Mouse (Mus musculus) neural tube, embryonic 11.5 days (tissue): ENCODE data around the gene Tbx15. TPM values are rescaled to one million over a fixed set of nuclear protein-coding genes. Genes with fewer than 3 reads are reported as not detected.

Source experiments
- ATAC-seq: fragments of 200-750 bp; cut with Nextera tagmentation; 2 replicates; pipeline ENCODE4 v1.8.0; 2017; ENCODE audit warnings: moderate number of reproducible peaks, mild to moderate bottlenecking, moderate TSS enrichment, moderate library complexity; ENCODE audit not compliant: insufficient read depth, low FRiP score, low TSS enrichment
- DNase-seq: peaks from one replicate; pipeline ENCODE4 v3.0.0-alpha.2; 2015; ENCODE audit warnings: low spot score
- H3K27ac ChIP-seq: fragments of 300-500 bp; sonication (generic); 2 replicates; pipeline ENCODE4 v1.5.1; 2014; ENCODE audit warnings: low read depth, mild to moderate bottlenecking, low read length
- H3K27me3 ChIP-seq: fragments of 300-500 bp; sonication (generic); 2 replicates; pipeline ENCODE4 v1.6.1; 2014; ENCODE audit warnings: mild to moderate bottlenecking, low read length, mixed read lengths; ENCODE audit not compliant: control insufficient read depth, insufficient read depth
- H3K36me3 ChIP-seq: fragments of 300-500 bp; sonication (generic); 2 replicates; pipeline ENCODE4 v1.6.1; 2014; ENCODE audit warnings: mild to moderate bottlenecking, low read length, moderate library complexity, mixed read lengths; ENCODE audit not compliant: control insufficient read depth, insufficient read depth
- H3K4me1 ChIP-seq: fragments of 300-500 bp; sonication (generic); 2 replicates; pipeline ENCODE4 v1.6.1; 2014; ENCODE audit warnings: low read length, mixed read lengths; ENCODE audit not compliant: control insufficient read depth, insufficient read depth
- H3K4me2 ChIP-seq: fragments of 300-500 bp; sonication (generic); 2 replicates; pipeline ENCODE4 v1.6.1; 2014; ENCODE audit warnings: low read depth, mild to moderate bottlenecking, moderate library complexity
- H3K4me3 ChIP-seq: fragments of 300-500 bp; sonication (generic); 2 replicates; pipeline ENCODE4 v1.5.1; 2014; ENCODE audit warnings: low read depth, low read length
- H3K9ac ChIP-seq: fragments of 300-500 bp; sonication (generic); 2 replicates; pipeline ENCODE4 v1.6.1; 2014; ENCODE audit warnings: mild to moderate bottlenecking, low read length
- H3K9me3 ChIP-seq: fragments of 300-500 bp; sonication (generic); 2 replicates; pipeline ENCODE4 v1.6.1; 2016; ENCODE audit warnings: low read length; ENCODE audit not compliant: control insufficient read depth
- WGBS: fragments of 180-500 bp; shearing (Covaris S2); extraction: QIAGEN DNeasy Blood & Tissue Kit; methylation state at CpG from one replicate; pipeline ENCODE4 v1.1.7; 2014; 5-methylcytosine and 5-hydroxymethylcytosine counted together
- polyA plus RNA-seq: library from polyadenylated mRNA; unstranded; fragments of >200 nt; fragmentation: Nextera tagmentation; extraction: Ambion mirVana; gene quantifications from 2 replicates; pipeline ENCODE4 v1.2.1, GENCODE M21; 2014

Tbx15 gene
- 2.1 and 2.6 TPM in 2 replicates for polyA plus RNA-seq

DNA sequence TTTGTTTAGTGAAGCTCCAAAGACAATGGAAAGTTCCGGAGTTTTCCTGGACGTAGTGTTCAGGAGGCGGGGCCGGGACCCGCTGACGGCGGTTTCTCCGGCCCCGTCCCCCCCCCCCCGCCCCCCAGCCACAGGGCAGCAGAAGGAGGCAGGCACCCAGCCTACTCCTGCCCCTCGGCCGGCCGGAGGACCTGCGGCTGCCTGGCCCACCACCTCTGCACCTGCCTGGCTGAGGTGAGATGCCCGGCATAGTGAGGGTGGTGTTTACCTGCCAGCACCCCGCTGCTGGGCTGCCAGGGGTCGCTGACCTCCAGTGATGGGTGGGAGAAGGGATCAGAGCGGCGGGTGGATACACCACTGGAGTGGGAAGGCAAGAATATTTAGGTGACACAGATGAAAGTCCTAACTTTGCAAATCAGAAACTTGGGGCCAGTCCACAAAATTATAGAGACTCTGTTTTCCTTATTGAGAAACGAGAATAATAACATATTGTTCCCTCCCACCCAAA, at the start of gene Tbx15:
Gene Tbx15 (plus strand): TSS at position 169 of the 508 bp plus-strand sequence.
- Histone ChIP-seq H3K27me3 (peaks cover 100% of the 10 kb centered on the region), H3K27ac (no peak within 1 kb of the TSS), H3K4me1 (no peaks in the 10 kb centered on the region), H3K9ac (no peak within 1 kb of the TSS), H3K36me3 (no peaks in the 10 kb centered on the region), H3K9me3 (no peaks in the 10 kb centered on the region), H3K4me3 (no peak within 1 kb of the TSS), H3K4me2 (peak within 1 kb of the TSS; percentile 27; the same call in 1 of the 2 replicates)
- DNase-seq = no peak
- ATAC-seq = peak; percentile 29; the same call in 1 of the 2 replicates
- WGBS = 0% methylated on average over 20 of the region's 20 CpGs

DNA sequence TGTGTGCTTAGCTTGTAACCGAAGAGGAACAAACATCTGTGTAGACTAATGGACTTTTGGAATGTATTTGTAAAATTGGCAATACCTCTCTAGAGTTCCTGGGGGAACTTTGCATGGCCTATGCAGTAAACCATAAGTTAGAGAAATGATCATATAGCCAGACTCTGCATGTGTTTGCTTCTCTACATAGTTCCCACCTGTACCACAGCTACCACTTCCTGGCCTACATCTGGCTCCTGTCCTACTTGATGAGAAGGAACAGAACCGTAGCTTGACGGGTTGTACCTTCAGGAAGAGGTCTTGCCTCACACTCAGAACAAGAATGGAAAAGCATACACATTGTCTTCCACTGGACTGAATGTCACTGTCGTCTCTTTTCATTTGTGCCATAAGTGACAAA, 46.6 kb upstream of the Tbx15 start:
- DNase-seq (no peak), ATAC-seq (no peak)
- Histone ChIP-seq H3K4me2 (no peak overlapping the region), H3K9me3 (no peaks in the 10 kb centered on the region), H3K36me3 (no peaks in the 10 kb centered on the region), H3K9ac (no peak overlapping the region), H3K27me3 (no peaks in the 10 kb centered on the region), H3K4me3 (no peak overlapping the region), H3K4me1 (no peaks in the 10 kb centered on the region), H3K27ac (no peak overlapping the region)
- WGBS = 90% methylated on average over 4 of the region's 4 CpGs

DNA sequence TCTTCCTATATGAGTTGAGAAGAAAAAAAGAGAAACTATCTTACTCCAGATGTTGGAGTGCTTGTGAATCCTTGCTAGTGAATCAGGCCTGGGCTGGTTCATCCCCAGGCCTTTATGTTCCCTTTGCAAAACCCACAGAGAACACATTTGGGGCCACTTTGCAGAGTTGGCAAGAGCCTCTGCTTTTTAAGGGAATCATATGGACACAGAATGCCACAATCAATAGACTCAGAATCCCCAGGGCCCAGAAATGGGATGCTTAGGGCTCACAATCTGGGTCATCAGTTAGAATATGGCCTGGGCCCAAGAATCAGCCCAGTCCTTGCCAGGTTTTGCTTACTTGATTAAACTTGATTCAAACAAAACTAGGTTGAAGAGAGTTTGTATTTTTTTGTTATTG, 36.9 kb upstream of the Tbx15 start:
- Histone ChIP-seq H3K27ac (no peak overlapping the region), H3K36me3 (no peaks in the 10 kb centered on the region), H3K9ac (no peak overlapping the region), H3K4me2 (no peak overlapping the region), H3K27me3 (no peaks in the 10 kb centered on the region), H3K9me3 (no peaks in the 10 kb centered on the region), H3K4me3 (no peak overlapping the region), H3K4me1 (no peaks in the 10 kb centered on the region)
- no peak for ATAC-seq
- no peak for DNase-seq

DNA sequence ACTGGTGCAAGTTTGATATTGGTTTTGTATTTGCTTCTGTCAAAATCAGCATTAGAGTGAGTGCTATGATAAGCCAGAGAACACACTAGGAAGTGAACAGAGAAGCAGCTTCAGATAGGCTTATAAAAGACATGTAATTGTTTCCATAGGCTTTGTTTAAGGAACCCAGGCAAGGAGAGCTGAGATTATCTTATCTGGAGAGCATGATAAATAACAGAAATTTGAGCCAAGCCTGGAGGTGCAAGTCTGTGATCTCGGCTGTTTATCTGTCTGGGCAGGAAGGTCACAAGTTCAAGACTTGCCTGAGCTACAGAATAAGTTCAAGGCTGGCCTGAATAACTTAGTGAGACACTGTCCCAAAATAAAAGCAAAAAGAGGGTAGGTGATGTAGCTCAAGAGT, 31.8 kb upstream of the Tbx15 start:
- Histone ChIP-seq H3K27ac (no peak overlapping the region), H3K27me3 (no peaks in the 10 kb centered on the region), H3K9ac (no peak overlapping the region), H3K36me3 (no peaks in the 10 kb centered on the region), H3K4me2 (no peak overlapping the region), H3K4me1 (no peaks in the 10 kb centered on the region), H3K4me3 (no peak overlapping the region), H3K9me3 (no peaks in the 10 kb centered on the region)
- ATAC-seq = no peak
- WGBS = 65% methylated on average over 1 of the region's 1 CpGs
- no peak for DNase-seq

DNA sequence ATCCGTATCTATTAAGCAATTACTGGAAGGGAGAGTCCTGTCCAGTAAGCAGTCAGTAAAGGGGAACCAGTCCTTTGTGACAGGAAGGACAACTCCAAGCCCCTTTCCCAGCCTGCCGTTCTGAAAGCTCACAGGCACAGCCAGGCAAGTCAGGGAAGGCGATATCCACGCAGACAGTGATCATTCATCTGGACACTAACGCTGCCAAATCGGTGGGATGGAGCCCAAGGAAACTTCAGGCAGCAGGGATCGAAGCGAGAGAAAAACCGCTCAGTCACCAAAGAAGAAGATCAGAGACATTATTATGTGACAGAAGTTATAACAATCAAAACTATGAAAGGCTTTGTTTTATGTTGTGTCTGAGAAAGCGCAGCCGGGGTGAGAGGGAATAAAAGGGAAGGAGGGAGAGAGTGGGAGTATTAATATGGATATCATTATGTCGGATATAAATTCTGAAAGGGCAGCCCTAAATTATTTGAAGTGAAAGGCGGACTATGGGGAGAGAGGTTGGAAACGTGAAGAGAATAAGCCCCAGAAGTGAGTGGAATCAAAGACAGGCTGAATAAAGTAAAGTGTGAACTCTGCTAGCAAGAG, 29.0 kb upstream of the Tbx15 start:
- Histone ChIP-seq H3K4me3 (no peak overlapping the region), H3K27me3 (no peaks in the 10 kb centered on the region), H3K9ac (no peak overlapping the region), H3K4me2 (no peak overlapping the region), H3K9me3 (no peaks in the 10 kb centered on the region), H3K4me1 (no peaks in the 10 kb centered on the region), H3K36me3 (no peaks in the 10 kb centered on the region), H3K27ac (no peak overlapping the region)
- no peak for DNase-seq
- 42% methylated on average over 14 of the region's 14 CpGs for whole genome bisulfite sequencing
- no peak for ATAC-seq

GRCm38 (mm10) chr3:99227807-99228206, 12.4 kb upstream of the Tbx15 start:
- Histone ChIP-seq H3K36me3 (no peaks in the 10 kb centered on the region), H3K4me2 (no peak overlapping the region), H3K9me3 (no peaks in the 10 kb centered on the region), H3K27me3 (no peaks in the 10 kb centered on the region), H3K9ac (no peak overlapping the region), H3K4me1 (no peaks in the 10 kb centered on the region), H3K27ac (no peak overlapping the region), H3K4me3 (no peak overlapping the region)
- ATAC-seq = no peak
- DNase-seq = no peak
- WGBS = 85% methylated on average over 2 of the region's 2 CpGs

GRCm38 (mm10) chr3:99233393-99234318, 6.5 kb upstream of the Tbx15 start:
- DNase-seq (peak; percentile 77), ATAC-seq (peak; percentile 32; the same call in 1 of the 2 replicates)
- Histone ChIP-seq H3K4me3 (no peak overlapping the region), H3K27me3 (peaks cover 51% of the 10 kb centered on the region), H3K27ac (no peak overlapping the region), H3K9ac (no peak overlapping the region), H3K36me3 (no peaks in the 10 kb centered on the region), H3K9me3 (no peaks in the 10 kb centered on the region), H3K4me1 (no peaks in the 10 kb centered on the region), H3K4me2 (0 out of 2 replicates have a peak overlapping the region, but pooled peaks have one; percentile 19)
- WGBS = 6% methylated on average over 20 of the region's 20 CpGs

GRCm38 (mm10) chr3:99234319-99234869, 5.8 kb upstream of the Tbx15 start:
- 2% methylated on average over 17 of the region's 17 CpGs for WGBS
- no peaks in the 10 kb centered on the region for H3K36me3 ChIP-seq
- ATAC-seq = peak; percentile 51; the same call in 1 of the 2 replicates
- H3K27me3 ChIP-seq = peaks cover 58% of the 10 kb centered on the region
- H3K4me1 ChIP-seq = no peaks in the 10 kb centered on the region
- no peak overlapping the region for H3K9ac ChIP-seq
- H3K4me3 ChIP-seq = no peak overlapping the region
- H3K9me3 ChIP-seq = no peaks in the 10 kb centered on the region
- peak; percentile 37 for DNase-seq
- H3K27ac ChIP-seq = no peak overlapping the region
- 0 out of 2 replicates have a peak overlapping the region, but pooled peaks have one; percentile 19 for H3K4me2 ChIP-seq
